Mouse (Mus musculus): ENCODE data around the gene Add2. TPM values are rescaled to one million over a fixed set of nuclear protein-coding genes. Genes with fewer than 3 reads are reported as not detected.

The Add2 gene
- polyA plus RNA-seq, 1 experiment = not detected

DNA sequence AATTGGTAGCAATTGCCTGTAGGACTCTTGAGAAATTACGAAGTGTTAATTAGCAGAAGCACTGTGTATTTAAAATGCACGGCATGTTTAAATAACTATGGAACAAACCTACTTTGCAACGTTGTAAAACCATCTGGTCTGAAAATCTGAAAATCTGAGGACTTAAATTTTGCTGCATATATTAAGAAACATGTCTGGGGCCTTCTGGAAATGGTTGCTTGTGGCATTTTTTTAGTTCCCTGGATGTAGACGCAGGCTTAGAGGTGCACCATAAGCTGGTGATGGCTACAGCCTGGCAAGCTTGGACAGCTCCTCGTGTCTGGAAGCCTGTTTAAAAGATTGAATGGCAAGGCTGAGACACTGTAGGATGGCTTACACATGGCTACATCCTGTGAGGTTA is 40.5 kb downstream of the Add2 start:
- no peaks in the 10 kb centered on the region for H3K36me3 ChIP-seq (ENCODE audit: control insufficient read depth, insufficient read depth, low read length, poor library complexity, severe bottlenecking)
- H3K9ac ChIP-seq (ENCODE audit: low read depth, poor library complexity, severe bottlenecking) = no peak overlapping the region
- H3K27me3 ChIP-seq (ENCODE audit: control insufficient read depth, insufficient read depth, low read length, poor library complexity, severe bottlenecking) = no peaks in the 10 kb centered on the region; the same call in 1 of the 2 replicates
- H3K27ac ChIP-seq (ENCODE audit: insufficient read depth, low read length) = no peak overlapping the region
- H3K9me3 ChIP-seq (replicated peaks; ENCODE audit: control insufficient read depth, insufficient read depth, low read length, poor library complexity, severe bottlenecking) = no peaks in the 10 kb centered on the region
- H3K4me1 ChIP-seq (ENCODE audit: control insufficient read depth, insufficient read depth, low read length) = no peaks in the 10 kb centered on the region
- no peak overlapping the region for H3K4me3 ChIP-seq (ENCODE audit: low read depth, low read length)
- TF ChIP-seq CTCF (IDR thresholded peaks at IDR 0.05; ENCODE audit: low read depth, low read length) = no peak
- no peak for TF ChIP-seq EP300 (IDR thresholded peaks at IDR 0.05; ENCODE audit: insufficient read depth, low read depth, low read length)
- TF ChIP-seq POLR2A (IDR thresholded peaks at IDR 0.05; ENCODE audit: insufficient read depth, low read length) = no peak

DNA sequence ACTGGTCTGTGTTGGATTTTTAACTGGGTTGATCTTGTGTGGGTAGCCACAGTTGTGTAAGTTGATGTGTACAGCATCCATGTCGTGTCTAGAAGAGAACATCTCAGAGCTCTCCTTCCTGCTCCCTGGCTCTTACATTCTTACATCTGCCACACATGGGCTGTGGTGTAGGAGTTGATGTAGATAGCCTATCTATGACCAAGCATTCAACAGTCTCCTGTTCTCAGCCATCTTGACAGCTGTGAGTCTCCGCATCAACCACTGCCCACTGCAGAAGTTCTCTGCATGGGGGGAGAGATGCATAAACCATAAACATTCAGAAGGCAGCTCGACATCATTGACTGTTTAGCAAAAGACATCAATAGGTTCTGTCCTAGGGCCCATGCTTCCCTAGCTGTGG is 41.4 kb downstream of the Add2 start:
- Histone ChIP-seq H3K9ac (ENCODE audit: low read depth, poor library complexity, severe bottlenecking) (no peak overlapping the region), H3K27ac (ENCODE audit: insufficient read depth, low read length) (no peak overlapping the region)

DNA sequence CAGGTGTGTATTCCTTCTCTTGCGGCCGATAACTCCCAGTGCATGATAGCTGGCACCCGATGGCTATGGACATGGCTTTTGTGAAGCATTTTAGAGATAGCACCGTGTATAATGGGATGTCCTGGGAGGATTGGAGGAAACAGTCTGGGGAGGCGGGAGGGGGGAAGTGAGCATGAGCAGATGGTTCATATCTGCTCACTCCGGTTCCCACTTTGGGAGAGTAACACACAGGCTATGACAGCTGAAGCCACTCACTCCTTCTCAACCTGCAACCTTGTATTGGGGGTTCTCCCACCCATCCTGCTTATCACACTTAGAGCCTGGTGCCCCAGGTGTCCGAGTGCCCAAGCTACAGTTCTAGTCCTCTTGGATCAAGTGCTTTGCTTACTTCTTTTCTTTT is 41.8 kb downstream of the Add2 start:
- TF ChIP-seq CTCF (IDR thresholded peaks at IDR 0.05; ENCODE audit: low read depth, low read length) (no peak), EP300 (IDR thresholded peaks at IDR 0.05; ENCODE audit: insufficient read depth, low read depth, low read length) (no peak), POLR2A (IDR thresholded peaks at IDR 0.05; ENCODE audit: insufficient read depth, low read length) (no peak)
- no peaks in the 10 kb centered on the region for H3K4me1 ChIP-seq (ENCODE audit: control insufficient read depth, insufficient read depth, low read length)
- H3K9me3 ChIP-seq (replicated peaks; ENCODE audit: control insufficient read depth, insufficient read depth, low read length, poor library complexity, severe bottlenecking) = no peaks in the 10 kb centered on the region
- no peaks in the 10 kb centered on the region; the same call in 1 of the 2 replicates for H3K27me3 ChIP-seq (ENCODE audit: control insufficient read depth, insufficient read depth, low read length, poor library complexity, severe bottlenecking)
- H3K27ac ChIP-seq (ENCODE audit: insufficient read depth, low read length) = no peak overlapping the region
- no peaks in the 10 kb centered on the region for H3K36me3 ChIP-seq (ENCODE audit: control insufficient read depth, insufficient read depth, low read length, poor library complexity, severe bottlenecking)
- no peak overlapping the region for H3K4me3 ChIP-seq (ENCODE audit: low read depth, low read length)
- no peak overlapping the region for H3K9ac ChIP-seq (ENCODE audit: low read depth, poor library complexity, severe bottlenecking)

More for the DNA sequence above, 41.4 kb downstream of the Add2 start:
- Histone ChIP-seq H3K9me3 (replicated peaks; ENCODE audit: control insufficient read depth, insufficient read depth, low read length, poor library complexity, severe bottlenecking) (no peaks in the 10 kb centered on the region), H3K4me1 (ENCODE audit: control insufficient read depth, insufficient read depth, low read length) (no peaks in the 10 kb centered on the region), H3K36me3 (ENCODE audit: control insufficient read depth, insufficient read depth, low read length, poor library complexity, severe bottlenecking) (no peaks in the 10 kb centered on the region), H3K27me3 (ENCODE audit: control insufficient read depth, insufficient read depth, low read length, poor library complexity, severe bottlenecking) (no peaks in the 10 kb centered on the region; the same call in 1 of the 2 replicates), H3K4me3 (ENCODE audit: low read depth, low read length) (no peak overlapping the region)
- TF ChIP-seq CTCF (IDR thresholded peaks at IDR 0.05; ENCODE audit: low read depth, low read length) = no peak
- TF ChIP-seq POLR2A (IDR thresholded peaks at IDR 0.05; ENCODE audit: insufficient read depth, low read length) = no peak
- TF ChIP-seq EP300 (IDR thresholded peaks at IDR 0.05; ENCODE audit: insufficient read depth, low read depth, low read length) = no peak

DNA sequence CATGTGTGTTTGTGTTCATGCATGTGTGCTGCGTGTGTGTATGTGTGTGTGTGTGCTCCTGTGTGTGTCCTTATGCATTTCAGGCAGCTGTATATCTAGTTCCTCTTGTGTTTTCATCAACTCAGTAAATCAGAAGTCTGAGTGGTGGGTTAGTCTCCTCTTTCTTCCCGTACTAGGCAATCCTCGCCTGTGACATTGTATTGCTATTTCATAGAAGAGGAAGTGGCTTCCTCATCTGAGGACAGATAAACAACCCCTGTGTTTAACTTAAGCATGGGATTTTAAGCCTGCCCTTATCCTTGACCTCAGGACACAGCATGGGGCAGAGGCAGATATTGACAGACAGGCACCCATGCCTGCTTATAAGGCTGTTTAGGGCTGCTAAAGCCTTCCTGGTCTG is 45.4 kb downstream of the Add2 start:
- Histone ChIP-seq H3K4me3 (ENCODE audit: low read depth, low read length) (no peak overlapping the region), H3K27me3 (ENCODE audit: control insufficient read depth, insufficient read depth, low read length, poor library complexity, severe bottlenecking) (no peaks in the 10 kb centered on the region; the same call in 1 of the 2 replicates), H3K4me1 (ENCODE audit: control insufficient read depth, insufficient read depth, low read length) (no peaks in the 10 kb centered on the region), H3K9ac (ENCODE audit: low read depth, poor library complexity, severe bottlenecking) (no peak overlapping the region), H3K9me3 (replicated peaks; ENCODE audit: control insufficient read depth, insufficient read depth, low read length, poor library complexity, severe bottlenecking) (no peaks in the 10 kb centered on the region), H3K27ac (ENCODE audit: insufficient read depth, low read length) (no peak overlapping the region), H3K36me3 (ENCODE audit: control insufficient read depth, insufficient read depth, low read length, poor library complexity, severe bottlenecking) (no peaks in the 10 kb centered on the region)
- no peak for TF ChIP-seq POLR2A (IDR thresholded peaks at IDR 0.05; ENCODE audit: insufficient read depth, low read length)

DNA sequence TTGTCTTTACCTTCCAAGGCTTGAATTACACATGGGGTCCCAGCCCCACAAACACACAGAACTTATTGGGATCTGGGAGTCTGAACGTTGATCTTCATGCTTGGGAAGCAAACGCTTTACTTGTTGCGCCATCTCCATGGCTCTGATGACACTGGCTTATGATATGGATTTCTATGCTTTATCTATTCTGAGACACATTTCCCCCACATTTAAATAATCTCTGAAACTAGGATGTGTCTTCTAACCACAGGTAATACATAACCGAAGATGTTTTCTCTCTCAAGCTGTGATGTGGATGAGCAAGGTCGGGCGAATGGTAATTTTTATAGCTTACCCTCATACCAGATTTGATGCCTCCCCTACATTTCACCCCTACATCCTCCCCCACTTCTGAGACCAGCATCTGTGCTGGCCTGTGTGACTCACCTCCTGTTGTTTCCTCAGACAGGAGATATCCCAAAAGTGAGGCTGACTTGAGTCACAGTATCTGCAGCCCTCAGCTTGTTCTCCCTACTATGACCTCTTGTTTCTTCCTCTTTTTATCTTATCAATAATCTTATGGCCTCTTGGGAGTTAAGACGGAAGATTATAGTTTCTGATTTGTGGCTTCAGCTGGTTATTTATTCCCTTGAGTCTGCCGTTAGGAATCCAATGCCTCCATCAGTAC is 46.2 kb downstream of the Add2 start:
- Histone ChIP-seq H3K27ac (ENCODE audit: insufficient read depth, low read length) (no peak overlapping the region), H3K36me3 (ENCODE audit: control insufficient read depth, insufficient read depth, low read length, poor library complexity, severe bottlenecking) (no peaks in the 10 kb centered on the region), H3K4me3 (ENCODE audit: low read depth, low read length) (no peak overlapping the region), H3K9me3 (replicated peaks; ENCODE audit: control insufficient read depth, insufficient read depth, low read length, poor library complexity, severe bottlenecking) (no peaks in the 10 kb centered on the region), H3K4me1 (ENCODE audit: control insufficient read depth, insufficient read depth, low read length) (no peaks in the 10 kb centered on the region), H3K27me3 (ENCODE audit: control insufficient read depth, insufficient read depth, low read length, poor library complexity, severe bottlenecking) (no peaks in the 10 kb centered on the region; the same call in 1 of the 2 replicates), H3K9ac (ENCODE audit: low read depth, poor library complexity, severe bottlenecking) (no peak overlapping the region)
- TF ChIP-seq POLR2A (IDR thresholded peaks at IDR 0.05; ENCODE audit: insufficient read depth, low read length) = no peak
- no peak for TF ChIP-seq EP300 (IDR thresholded peaks at IDR 0.05; ENCODE audit: insufficient read depth, low read depth, low read length)
- TF ChIP-seq CTCF (IDR thresholded peaks at IDR 0.05; ENCODE audit: low read depth, low read length) = no peak

DNA sequence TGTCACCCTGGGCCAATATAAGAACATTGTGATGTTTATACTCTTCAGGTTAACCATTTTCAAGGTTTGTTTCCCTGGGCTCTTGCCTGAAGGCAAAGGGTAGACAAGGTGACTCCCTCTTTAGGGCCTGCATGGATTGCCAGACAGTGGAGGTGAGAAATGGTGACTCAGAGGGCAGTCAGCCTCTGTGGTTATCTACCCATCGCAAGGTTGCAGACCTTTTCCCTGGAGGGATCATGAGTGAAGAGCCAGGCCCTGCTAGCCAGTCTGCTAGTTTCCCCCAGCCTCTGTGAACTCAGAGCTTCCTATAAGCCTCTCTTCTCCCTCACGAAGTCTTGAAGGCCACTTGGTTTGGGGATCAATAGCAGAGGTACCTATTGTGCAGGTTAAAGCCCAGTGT is 48.0 kb downstream of the Add2 start:
- Histone ChIP-seq H3K36me3 (ENCODE audit: control insufficient read depth, insufficient read depth, low read length, poor library complexity, severe bottlenecking) (no peaks in the 10 kb centered on the region), H3K4me1 (ENCODE audit: control insufficient read depth, insufficient read depth, low read length) (no peaks in the 10 kb centered on the region), H3K27me3 (ENCODE audit: control insufficient read depth, insufficient read depth, low read length, poor library complexity, severe bottlenecking) (no peaks in the 10 kb centered on the region), H3K9ac (ENCODE audit: low read depth, poor library complexity, severe bottlenecking) (no peak overlapping the region), H3K27ac (ENCODE audit: insufficient read depth, low read length) (no peak overlapping the region), H3K4me3 (ENCODE audit: low read depth, low read length) (no peak overlapping the region), H3K9me3 (replicated peaks; ENCODE audit: control insufficient read depth, insufficient read depth, low read length, poor library complexity, severe bottlenecking) (no peaks in the 10 kb centered on the region)
- no peak for TF ChIP-seq CTCF (IDR thresholded peaks at IDR 0.05; ENCODE audit: low read depth, low read length)
- TF ChIP-seq EP300 (IDR thresholded peaks at IDR 0.05; ENCODE audit: insufficient read depth, low read depth, low read length) = no peak
- TF ChIP-seq POLR2A (IDR thresholded peaks at IDR 0.05; ENCODE audit: insufficient read depth, low read length) = no peak

Data from ES-Bruce4 (cell line).